ENCODE assay signal across 11 mouse cellular contexts in the genomic region with DNA sequence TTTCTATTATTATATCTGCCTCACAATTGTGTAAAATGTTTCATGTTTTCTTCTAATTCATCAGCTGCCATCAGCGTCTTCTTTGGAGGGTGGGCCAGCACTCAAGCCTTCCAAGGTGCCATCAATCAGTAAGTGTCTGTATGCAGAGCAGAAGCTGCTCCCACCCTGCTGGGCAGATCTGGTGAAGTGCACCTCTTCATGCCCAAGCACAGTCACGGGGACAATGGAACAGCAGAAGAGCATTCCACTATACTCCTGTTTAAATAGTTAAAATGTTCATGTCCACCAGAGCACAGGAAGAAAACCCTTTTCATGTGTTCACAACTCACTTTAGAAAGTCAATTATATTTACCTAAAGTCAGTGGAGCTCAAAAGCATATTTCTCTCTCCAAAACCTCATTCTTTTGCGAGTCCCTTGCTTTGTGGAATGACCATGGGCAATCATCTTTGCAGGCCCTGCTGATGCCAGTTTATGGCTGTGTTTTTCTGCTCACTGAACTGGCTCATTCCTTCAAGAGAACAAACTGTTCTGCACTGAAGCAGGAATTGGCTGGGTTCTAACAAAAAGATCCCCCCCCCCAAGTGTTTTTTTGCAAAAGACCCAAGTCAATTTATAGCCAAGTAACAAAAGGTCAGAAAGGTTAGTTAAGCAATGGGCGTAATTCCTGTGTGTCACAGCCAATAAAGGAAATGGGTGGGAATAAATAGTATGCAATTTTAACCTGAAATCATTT.
DNase-seq lines count a peak whose midpoint lies in the region; ATAC-seq lines count a peak whose summit lies in the region.
"Had no signal": no experiment of that assay in that cellular context is flagged by ENCODE, and none has a peak within 500 bp of the region (broad histone marks: within the 10 kb centered on the region; RNA-seq: fewer than 3 reads in every experiment).

No protein-coding gene starts in this region.

- 72% methylated on average over 4 of the region's 4 CpGs for WGBS in heart, embryonic 11.5 days (ENCODE audit: insufficient replicate concordance)
- 84% methylated on average over 4 of the region's 4 CpGs for WGBS in forebrain, embryonic 11.5 days

- no peak for ATAC-seq in heart, embryonic 11.5 days (replicated peaks; ENCODE audit: insufficient number of reproducible peaks, low FRiP score, low TSS enrichment)
- ATAC-seq in forebrain, embryonic 11.5 days (replicated peaks; ENCODE audit: low FRiP score): no peak
- ATAC-seq: inflammation-experienced regulatory T-cells, adult 6 months had no signal

- peak; percentile 83 for DNase-seq in heart, adult 8-10 months (ENCODE audit: low spot score)
- peak; percentile 33 for DNase-seq in NIH3T3 (ENCODE audit: low read depth)
- peak; percentile 26 for DNase-seq in embryo, embryonic 10 days (ENCODE audit: low spot score)
- peak; percentile 88 for DNase-seq in kidney, postnatal 14 days
- DNase-seq in frontal cortex, postnatal 36 days (ENCODE audit: low spot score in 2 of 2): no peak
- DNase-seq in frontal cortex, adult 2 months (ENCODE audit: extremely low spot score in 1 of 2, low spot score in 1 of 2): no peak
- no peak for DNase-seq in forebrain, embryonic 11.5 days (ENCODE audit: low spot score)
- DNase-seq: adrenal gland, adult 8-10 months had no signal

- H3K9ac ChIP-seq in heart, embryonic 11.5 days (ENCODE audit: low read depth, low read length): no peak overlapping the region
- no peak overlapping the region for H3K9ac ChIP-seq in forebrain, embryonic 11.5 days (ENCODE audit: low read length)
- H3K9ac ChIP-seq: limb, embryonic 12.5 days had no signal

- H3K27me3 ChIP-seq in heart, embryonic 11.5 days (ENCODE audit: control insufficient read depth, insufficient read depth, low read length): no peaks in the 10 kb centered on the region
- H3K27me3 ChIP-seq in forebrain, embryonic 11.5 days (ENCODE audit: control insufficient read depth, insufficient read depth, low read length): no peaks in the 10 kb centered on the region
- H3K27me3 ChIP-seq: limb, embryonic 12.5 days had no signal

- H3K36me3 ChIP-seq in heart, embryonic 11.5 days (ENCODE audit: control insufficient read depth, insufficient read depth, low read length): no peaks in the 10 kb centered on the region
- H3K36me3 ChIP-seq in forebrain, embryonic 11.5 days (ENCODE audit: control insufficient read depth, insufficient read depth, low read length): no peaks in the 10 kb centered on the region
- H3K36me3 ChIP-seq: limb, embryonic 12.5 days had no signal

- H3K9me3 ChIP-seq in heart, embryonic 11.5 days (replicated peaks; ENCODE audit: control insufficient read depth, low read length): no peaks in the 10 kb centered on the region
- H3K9me3 ChIP-seq in forebrain, embryonic 11.5 days (ENCODE audit: control insufficient read depth, low read length): no peaks in the 10 kb centered on the region
- H3K9me3 ChIP-seq: limb, embryonic 12.5 days had no signal

- no peak overlapping the region for H3K27ac ChIP-seq in heart, embryonic 11.5 days (ENCODE audit: low read depth, low read length)
- H3K27ac ChIP-seq in forebrain, embryonic 11.5 days (ENCODE audit: low read depth, low read length): no peak overlapping the region
- H3K27ac ChIP-seq: limb, embryonic 12.5 days had no signal

- no peak overlapping the region for H3K4me3 ChIP-seq in heart, embryonic 11.5 days (ENCODE audit: low read depth, low read length)
- H3K4me3 ChIP-seq in forebrain, embryonic 11.5 days (ENCODE audit: low read depth, low read length): no peak overlapping the region
- H3K4me3 ChIP-seq: limb, embryonic 12.5 days had no signal

- peaks cover 5% of the 10 kb centered on the region; the same call in 1 of the 2 replicates for H3K4me1 ChIP-seq in heart, embryonic 11.5 days (ENCODE audit: control insufficient read depth, insufficient read depth, low read length)
- H3K4me1 ChIP-seq in forebrain, embryonic 11.5 days (replicated peaks; ENCODE audit: control insufficient read depth, insufficient read depth, low read length): no peaks in the 10 kb centered on the region

- no peak overlapping the region for H3K4me2 ChIP-seq in heart, embryonic 11.5 days
- no peak overlapping the region for H3K4me2 ChIP-seq in forebrain, embryonic 11.5 days (ENCODE audit: low read depth, low read length, severe bottlenecking)
- H3K4me2 ChIP-seq: limb, embryonic 12.5 days had no signal

Comparison
In these comparisons a context has a peak if more than half of its experiments do, and no peak if none do; other contexts are left out.
1. DNase-seq: peak in heart, adult 8-10 months (single experiment), NIH3T3 (single experiment), embryo, embryonic 10 days (single experiment) and kidney, postnatal 14 days (single experiment); none in frontal cortex, postnatal 36 days (0 of 2), frontal cortex, adult 2 months (0 of 2) and forebrain, embryonic 11.5 days (single experiment).